Mouse (Mus musculus) testis, adult 2 months (tissue): ENCODE results near the gene Rimbp3.

Experiments
- CTCF ChIP-seq: fragments of 200-500 bp; IDR thresholded peaks from 2 replicates; pipeline ENCODE4 v1.5.1; 2012; ENCODE audit warnings: low read depth, mild to moderate bottlenecking, inconsistent platforms, low read length, moderate library complexity; ENCODE audit not compliant: control insufficient read depth, insufficient read depth, insufficient replicate concordance
- POLR2A ChIP-seq: fragments of 200-500 bp; IDR thresholded peaks from 2 replicates; pipeline ENCODE4 v1.6.1; 2012; ENCODE audit warnings: low read depth, mild to moderate bottlenecking, inconsistent platforms, low read length, moderate library complexity; ENCODE audit not compliant: control insufficient read depth

GRCm38 (mm10) chr16:17209404-17209960 is 1.1 kb downstream of the Rimbp3 start:
- TF ChIP-seq CTCF (no peak), POLR2A (no peak)
